8 mouse cellular contexts compared by ENCODE assay signal in genomic region chr7:75308457-75309312, GRCm38 (mm10). TPM values are rescaled to one million over a fixed set of nuclear protein-coding genes. Genes with fewer than 3 reads are reported as not detected.
DNase-seq lines count a peak whose midpoint lies in the region; ATAC-seq and TF ChIP-seq lines count a peak whose summit lies in the region.

Gene Sv2b (minus strand): TSS chr7:75309262.

- peak within 1 kb of the TSS; percentile 46 for H3K4me3 ChIP-seq in kidney, embryonic 14.5 days (ENCODE audit: low read length)
- H3K4me3 ChIP-seq in hindbrain, embryonic 13.5 days = peak within 1 kb of the TSS; percentile 55
- peak within 1 kb of the TSS; percentile 45 for H3K4me3 ChIP-seq in limb, embryonic 15.5 days
- H3K4me3 ChIP-seq in olfactory bulb, adult 2 months (ENCODE audit: insufficient read depth, low read depth, low read length) = peak within 1 kb of the TSS; percentile 41

- TF ChIP-seq POLR2A in olfactory bulb, adult 2 months (IDR thresholded peaks at IDR 0.05; ENCODE audit: insufficient read depth, low read depth, low read length) = no peak

- H3K27me3 ChIP-seq in kidney, embryonic 14.5 days (ENCODE audit: control insufficient read depth, insufficient read depth, low read length) = peaks cover 15% of the 10 kb centered on the region; the same call in 1 of the 2 replicates
- peaks cover 37% of the 10 kb centered on the region for H3K27me3 ChIP-seq in hindbrain, embryonic 13.5 days
- peaks cover 37% of the 10 kb centered on the region for H3K27me3 ChIP-seq in limb, embryonic 15.5 days

- H3K4me1 ChIP-seq in kidney, embryonic 14.5 days (ENCODE audit: control insufficient read depth, insufficient read depth, low read length) = peaks cover 7% of the 10 kb centered on the region; the same call in 1 of the 2 replicates
- H3K4me1 ChIP-seq in hindbrain, embryonic 13.5 days (replicated peaks) = peaks cover 21% of the 10 kb centered on the region
- H3K4me1 ChIP-seq in limb, embryonic 15.5 days = peaks cover 19% of the 10 kb centered on the region
- H3K4me1 ChIP-seq in olfactory bulb, adult 2 months (ENCODE audit: control insufficient read depth, insufficient read depth, low read length) = peaks cover 11% of the 10 kb centered on the region

- H3K36me3 ChIP-seq in kidney, embryonic 14.5 days (ENCODE audit: control insufficient read depth, insufficient read depth, low read length) = no peaks in the 10 kb centered on the region
- H3K36me3 ChIP-seq in hindbrain, embryonic 13.5 days = no peaks in the 10 kb centered on the region
- H3K36me3 ChIP-seq in limb, embryonic 15.5 days = no peaks in the 10 kb centered on the region

- H3K9ac ChIP-seq in kidney, embryonic 14.5 days (ENCODE audit: low read depth, low read length) = peak within 1 kb of the TSS; percentile 44
- peak within 1 kb of the TSS; percentile 75 for H3K9ac ChIP-seq in hindbrain, embryonic 13.5 days
- H3K9ac ChIP-seq in limb, embryonic 15.5 days = peak within 1 kb of the TSS; percentile 14; the same call in 1 of the 2 replicates

- no peak for TF ChIP-seq CTCF in olfactory bulb, adult 2 months (IDR thresholded peaks at IDR 0.05; ENCODE audit: insufficient read depth, low read depth, low read length)

- 2% methylated on average over 46 of the region's 46 CpGs for WGBS in kidney, embryonic 14.5 days
- 1% methylated on average over 46 of the region's 46 CpGs for WGBS in hindbrain, embryonic 13.5 days
- under 1% methylated on average over 46 of the region's 46 CpGs for WGBS in limb, embryonic 15.5 days
- WGBS in olfactory bulb, adult 2 months = 1% methylated on average over 46 of the region's 46 CpGs

- H3K4me2 ChIP-seq in kidney, embryonic 14.5 days (replicated peaks; ENCODE audit: low read depth, low read length) = peak within 1 kb of the TSS; percentile 96
- H3K4me2 ChIP-seq in hindbrain, embryonic 13.5 days = peak within 1 kb of the TSS; percentile 98
- H3K4me2 ChIP-seq in limb, embryonic 15.5 days = peak within 1 kb of the TSS; percentile 94

- no peak for DNase-seq in kidney, postnatal 25 days
- DNase-seq in adrenal gland, postnatal 10 days = peak; percentile 38
- DNase-seq in embryo, embryonic 9.5 days (ENCODE audit: extremely low spot score) = peak; percentile 49
- no peak for DNase-seq in MN1 (ENCODE audit: low spot score)

- no peaks in the 10 kb centered on the region for H3K9me3 ChIP-seq in kidney, embryonic 14.5 days (ENCODE audit: control insufficient read depth, low read length)
- no peaks in the 10 kb centered on the region for H3K9me3 ChIP-seq in hindbrain, embryonic 13.5 days
- no peaks in the 10 kb centered on the region for H3K9me3 ChIP-seq in limb, embryonic 15.5 days

- no peak within 1 kb of the TSS for H3K27ac ChIP-seq in kidney, embryonic 14.5 days (ENCODE audit: low read depth, low read length)
- H3K27ac ChIP-seq in hindbrain, embryonic 13.5 days = peak within 1 kb of the TSS; percentile 23
- H3K27ac ChIP-seq in limb, embryonic 15.5 days = no peak within 1 kb of the TSS
- H3K27ac ChIP-seq in olfactory bulb, adult 2 months (ENCODE audit: insufficient read depth, low read depth, low read length) = no peak within 1 kb of the TSS

- peak; percentile 68 for ATAC-seq in kidney, embryonic 14.5 days (ENCODE audit: low FRiP score, low TSS enrichment)
- peak; percentile 71 for ATAC-seq in hindbrain, embryonic 13.5 days (ENCODE audit: low FRiP score)
- no peak for ATAC-seq in limb, embryonic 15.5 days (ENCODE audit: insufficient number of reproducible peaks, low FRiP score, low TSS enrichment, low read depth)

RNA-seq across cellular contexts. Expression of gene Sv2b, which starts in this region (rescaled TPM):
- polyA plus RNA-seq in kidney, embryonic 14.5 days (2014; fragmentation: Nextera tagmentation; extraction: Ambion mirVana) = 0.63 and 1.2 TPM in 2 replicates
- under 1 TPM; 0.30 to 0.42 TPM for total RNA-seq in adrenal gland, postnatal 10 days (2021)
- polyA plus RNA-seq in hindbrain, embryonic 13.5 days (2015; fragmentation: Nextera tagmentation; extraction: Ambion mirVana) = 8.9 and 9.5 TPM in 2 replicates
- 2.2 and 2.6 TPM in 2 replicates for polyA plus RNA-seq in limb, embryonic 15.5 days (2015; fragmentation: Nextera tagmentation; extraction: Ambion mirVana)
- polyA plus RNA-seq in olfactory bulb, adult 2 months (2012; ENCODE audit: insufficient read depth, insufficient read length, low replicate concordance, missing spikeins) = not detected in 2 replicates

Comparison
In these comparisons a context has a peak if more than half of its experiments do, and no peak if none do; other contexts are left out.
1. Peak in DNase-seq in adrenal gland, postnatal 10 days; RNA of the gene not detected or under 1 TPM.
2. H3K9ac ChIP-seq: peak in every context shown above with its lines; median percentile 75 in hindbrain, embryonic 13.5 days; 44 in kidney, embryonic 14.5 days; 14 in limb, embryonic 15.5 days.